Mouse (Mus musculus) bone marrow macrophage, adult 2 months (primary cell): ENCODE measurements around the gene Hhipl1.

ENCODE experiments used
- CTCF ChIP-seq: IDR thresholded peaks from 2 replicates; pipeline ENCODE4 v1.5.1; 2012; ENCODE audit warnings: low read depth, mild to moderate bottlenecking, low read length, moderate library complexity
- POLR2A ChIP-seq: IDR thresholded peaks from 2 replicates; pipeline ENCODE4 v1.6.1; 2012; ENCODE audit warnings: mild to moderate bottlenecking, low read depth, low read length, borderline replicate concordance

- TF ChIP-seq POLR2A: no peak
- no peak for TF ChIP-seq CTCF
Observed at GRCm38 (mm10) chr12:108365340-108365739, 59.3 kb downstream of the Hhipl1 start.
